Mouse (Mus musculus): ENCODE data around the gene Gadd45gip1.
A peak's percentile ranks its signal among the peaks of the same experiment; 100 is the strongest.
"Not testable (repeated sequence)": the region's sequence is repeated elsewhere in the genome, so short reads cannot be mapped to it uniquely, and the experiment has no call there.

Gene Gadd45gip1

GRCm38 (mm10) chr8:84797256-84797797 lies 34.0 kb upstream of the Gadd45gip1 start:
- DNase-seq (ENCODE audit: extremely low spot score, low spot score): no peak

- DNase-seq (ENCODE audit: extremely low spot score, low spot score): no peak
Observed at GRCm38 (mm10) chr8:84797971-84798370, 33.4 kb upstream of the Gadd45gip1 start.

- DNase-seq (ENCODE audit: extremely low spot score, low spot score): no peak
Observed at GRCm38 (mm10) chr8:84798446-84799135, 32.7 kb upstream of the Gadd45gip1 start.

- DNase-seq (ENCODE audit: extremely low spot score, low spot score): peak; percentile 61
Observed at GRCm38 (mm10) chr8:84799136-84799931, 32.0 kb upstream of the Gadd45gip1 start.

GRCm38 (mm10) chr8:84799999-84800831 lies 31.1 kb upstream of the Gadd45gip1 start, which contains the start of gene Nfix:
TSS of gene Nfix (minus strand) at chr8:84800344.
- peak; percentile 59 for DNase-seq (ENCODE audit: extremely low spot score, low spot score)

GRCm38 (mm10) chr8:84806031-84806430 lies 25.3 kb upstream of the Gadd45gip1 start:
- DNase-seq (ENCODE audit: extremely low spot score, low spot score): no peak

- no peak for DNase-seq (ENCODE audit: extremely low spot score, low spot score)
Observed at GRCm38 (mm10) chr8:84809109-84809940, 22.0 kb upstream of the Gadd45gip1 start.

- DNase-seq (ENCODE audit: extremely low spot score, low spot score): no peak
Observed at GRCm38 (mm10) chr8:84809941-84810280, 21.4 kb upstream of the Gadd45gip1 start.

- DNase-seq (ENCODE audit: extremely low spot score, low spot score): peak; percentile 97
Observed at GRCm38 (mm10) chr8:84810896-84811295, 20.4 kb upstream of the Gadd45gip1 start.

GRCm38 (mm10) chr8:84811303-84811702 lies 20.0 kb upstream of the Gadd45gip1 start:
- no peak for DNase-seq (ENCODE audit: extremely low spot score, low spot score)

GRCm38 (mm10) chr8:84813059-84813458 lies 18.3 kb upstream of the Gadd45gip1 start:
- peak; percentile 84 for DNase-seq (ENCODE audit: extremely low spot score, low spot score)

- no peak for DNase-seq (ENCODE audit: extremely low spot score, low spot score)
Observed at GRCm38 (mm10) chr8:84813830-84814229, 17.5 kb upstream of the Gadd45gip1 start.

GRCm38 (mm10) chr8:84814240-84814554 lies 17.1 kb upstream of the Gadd45gip1 start:
- no peak for DNase-seq (ENCODE audit: extremely low spot score, low spot score)

GRCm38 (mm10) chr8:84814555-84815441 lies 16.5 kb upstream of the Gadd45gip1 start:
- DNase-seq (ENCODE audit: extremely low spot score, low spot score): no peak

GRCm38 (mm10) chr8:84815547-84815946 lies 15.8 kb upstream of the Gadd45gip1 start:
- DNase-seq (ENCODE audit: extremely low spot score, low spot score): peak; percentile 95

- DNase-seq (ENCODE audit: extremely low spot score, low spot score): no peak
Observed at GRCm38 (mm10) chr8:84816117-84816516, 15.2 kb upstream of the Gadd45gip1 start.

- no peak for DNase-seq (ENCODE audit: extremely low spot score, low spot score)
Observed at GRCm38 (mm10) chr8:84822723-84823122, 8.6 kb upstream of the Gadd45gip1 start, which contains the start of gene Dand5. TSS of gene Dand5 (minus strand) at chr8:84822823.

- DNase-seq (ENCODE audit: extremely low spot score, low spot score): peak; percentile 73
Observed at GRCm38 (mm10) chr8:84823653-84824052, 7.7 kb upstream of the Gadd45gip1 start.

GRCm38 (mm10) chr8:84825636-84826035 lies 5.7 kb upstream of the Gadd45gip1 start:
- DNase-seq (ENCODE audit: extremely low spot score, low spot score): no peak

GRCm38 (mm10) chr8:84826518-84826917 lies 4.8 kb upstream of the Gadd45gip1 start:
- not testable (repeated sequence) for DNase-seq (ENCODE audit: extremely low spot score, low spot score)

Data from neural tube, embryonic 10.5 days (tissue).